Mouse (Mus musculus) adrenal gland, postnatal 25 days (tissue): ENCODE results near the gene Sept12. TPM values are rescaled to one million over a fixed set of nuclear protein-coding genes. Genes with fewer than 3 reads are reported as not detected.

Experiments
- DNase-seq: peaks from one replicate; pipeline ENCODE4 v3.0.0; 2021; ENCODE audit warnings: mixed read lengths
- total RNA-seq: library from RNA; stranded (reverse); gene quantifications from 2 replicates; pipeline ENCODE4 v1.2.3, GENCODE M21; 2021

The Sept12 gene
- total RNA-seq, 1 experiment from 2014 or later: not detected

GRCm38 (mm10) chr16:4937351-4938190, 60.1 kb downstream of the Sept12 start:
- no peak for DNase-seq

Other genes starting within 250 kb of the Sept12 start
- gene Cdip1, start 207.6 kb downstream of the Sept12 start, total RNA-seq: 103 and 116 TPM in 2 replicates
- not detected in 2 replicates for gene 4930562C15Rik, start 162.4 kb downstream of the Sept12 start, total RNA-seq
- 41.3 and 44.3 TPM in 2 replicates for gene Ubald1, start 117.5 kb downstream of the Sept12 start, total RNA-seq
- gene Mgrn1, start 111.6 kb downstream of the Sept12 start, total RNA-seq: 75.1 and 85.4 TPM in 2 replicates
- 63.9 and 76.9 TPM in 2 replicates for gene Nudt16l1, start 59.1 kb downstream of the Sept12 start, total RNA-seq
- 48.5 and 51.3 TPM in 2 replicates for gene Anks3, start 33.6 kb downstream of the Sept12 start, total RNA-seq
- not detected in 2 replicates for gene Smim22, start 9.4 kb upstream of the Sept12 start, total RNA-seq
- gene Rogdi, start 15.7 kb upstream of the Sept12 start, total RNA-seq: 19.9 and 23.8 TPM in 2 replicates
- gene Glyr1, start 52.0 kb upstream of the Sept12 start, total RNA-seq: 106 and 107 TPM in 2 replicates
- gene Ubn1, start 52.2 kb upstream of the Sept12 start, total RNA-seq: 43.6 and 46.7 TPM in 2 replicates
- 1.5 and 2.2 TPM in 2 replicates for gene Ppl, start 134.6 kb upstream of the Sept12 start, total RNA-seq
- 0.15 TPM in 1 of 2 replicates, not detected in the other for gene Sec14l5, start 149.3 kb upstream of the Sept12 start, total RNA-seq
- 30.8 and 31.5 TPM in 2 replicates for gene Nagpa, start 206.2 kb upstream of the Sept12 start, total RNA-seq
- 10.8 and 14.5 TPM in 2 replicates for gene AU021092, start 224.4 kb upstream of the Sept12 start, total RNA-seq
- gene Alg1, start 235.8 kb upstream of the Sept12 start, total RNA-seq: 37.8 and 42.6 TPM in 2 replicates